Mouse (Mus musculus) heart, adult 8-10 months (tissue): ENCODE data around the gene Ppme1. TPM values are rescaled to one million over a fixed set of nuclear protein-coding genes. Genes with fewer than 3 reads are reported as not detected.

ENCODE experiments used
- DNase-seq: peaks from one replicate; pipeline ENCODE4 v3.0.0; 2022; ENCODE audit warnings: low spot score
- total RNA-seq, 4 experiments: library from RNA; stranded (reverse); gene quantifications; 2 replicates each; pipeline ENCODE4 v1.2.4; 2022

Ppme1 gene
- total RNA-seq, 4 experiments from 2014 or later = 36.0 to 38.6 (median 36.9) TPM

GRCm38 (mm10) chr7:100327514-100327913 lies 44.6 kb downstream of the Ppme1 start:
- DNase-seq = no peak

- no peak for DNase-seq
Measured at GRCm38 (mm10) chr7:100325482-100325881, 46.6 kb downstream of the Ppme1 start.

- DNase-seq = no peak
Measured at GRCm38 (mm10) chr7:100323721-100324120, 48.4 kb downstream of the Ppme1 start.

- no peak for DNase-seq
Measured at GRCm38 (mm10) chr7:100317534-100317933, 54.6 kb downstream of the Ppme1 start.

GRCm38 (mm10) chr7:100316924-100317323 lies 55.2 kb downstream of the Ppme1 start:
- no peak for DNase-seq

GRCm38 (mm10) chr7:100312716-100313115 lies 59.4 kb downstream of the Ppme1 start:
- no peak for DNase-seq

GRCm38 (mm10) chr7:100310290-100310689 lies 61.8 kb downstream of the Ppme1 start:
- DNase-seq = no peak

- DNase-seq = no peak
Measured at GRCm38 (mm10) chr7:100309679-100310078, 62.4 kb downstream of the Ppme1 start.

GRCm38 (mm10) chr7:100309216-100309615 lies 62.9 kb downstream of the Ppme1 start:
- no peak for DNase-seq

GRCm38 (mm10) chr7:100307872-100308653 lies 64.0 kb downstream of the Ppme1 start:
- DNase-seq = no peak

- DNase-seq = no peak
Measured at GRCm38 (mm10) chr7:100305894-100306293, 66.2 kb downstream of the Ppme1 start.

- DNase-seq = peak; percentile 31
Measured at GRCm38 (mm10) chr7:100302316-100302715, 69.8 kb downstream of the Ppme1 start.

GRCm38 (mm10) chr7:100301390-100301789 lies 70.7 kb downstream of the Ppme1 start:
- no peak for DNase-seq

- no peak for DNase-seq
Measured at GRCm38 (mm10) chr7:100298861-100299510, 73.1 kb downstream of the Ppme1 start.

GRCm38 (mm10) chr7:100296699-100297098 lies 75.4 kb downstream of the Ppme1 start:
- no peak for DNase-seq

- no peak for DNase-seq
Measured at GRCm38 (mm10) chr7:100295745-100296144, 76.4 kb downstream of the Ppme1 start.

- DNase-seq = no peak
Measured at GRCm38 (mm10) chr7:100293546-100293945, 78.6 kb downstream of the Ppme1 start.

- no peak for DNase-seq
Measured at GRCm38 (mm10) chr7:100288622-100289021, 83.5 kb downstream of the Ppme1 start.

- no peak for DNase-seq
Measured at GRCm38 (mm10) chr7:100287748-100288578, 84.1 kb downstream of the Ppme1 start.

GRCm38 (mm10) chr7:100285383-100285782 lies 86.7 kb downstream of the Ppme1 start, which contains the start of gene P4ha3:
Gene P4ha3, plus strand, starts transcription at chr7:100285520.
- no peak for DNase-seq

- DNase-seq = no peak
Measured at GRCm38 (mm10) chr7:100283298-100283697, 88.8 kb downstream of the Ppme1 start.

GRCm38 (mm10) chr7:100281596-100281995 lies 90.5 kb downstream of the Ppme1 start:
- DNase-seq = no peak
